Mouse (Mus musculus) megakaryocyte progenitor cell, adult 5-6 weeks (primary cell): Measurements from ENCODE around the gene Mboat7. TPM values are rescaled to one million over a fixed set of nuclear protein-coding genes. Genes with fewer than 3 reads are reported as not detected.

ENCODE experiments used
- ATAC-seq: replicated peaks from 2 replicates; pipeline ENCODE4 v1.8.0; 2016; ENCODE audit warnings: mild to moderate bottlenecking, moderate TSS enrichment, inconsistent platforms; ENCODE audit not compliant: poor library complexity
- total RNA-seq, 2 experiments: library from RNA; stranded (forward) in 1 of 2; stranded (reverse) in 1 of 2; fragments of 157-497, 149-512 nt in 1 of 2; fragments of 200-1000 nt in 1 of 2; gene quantifications; 2 replicates each; pipeline versions ENCODE4 v1.2.3 to v1.2.4; 2015 to 2017

The Mboat7 gene
- total RNA-seq, 2 experiments from 2014 or later, result 19.0 to 49.1 TPM

DNA sequence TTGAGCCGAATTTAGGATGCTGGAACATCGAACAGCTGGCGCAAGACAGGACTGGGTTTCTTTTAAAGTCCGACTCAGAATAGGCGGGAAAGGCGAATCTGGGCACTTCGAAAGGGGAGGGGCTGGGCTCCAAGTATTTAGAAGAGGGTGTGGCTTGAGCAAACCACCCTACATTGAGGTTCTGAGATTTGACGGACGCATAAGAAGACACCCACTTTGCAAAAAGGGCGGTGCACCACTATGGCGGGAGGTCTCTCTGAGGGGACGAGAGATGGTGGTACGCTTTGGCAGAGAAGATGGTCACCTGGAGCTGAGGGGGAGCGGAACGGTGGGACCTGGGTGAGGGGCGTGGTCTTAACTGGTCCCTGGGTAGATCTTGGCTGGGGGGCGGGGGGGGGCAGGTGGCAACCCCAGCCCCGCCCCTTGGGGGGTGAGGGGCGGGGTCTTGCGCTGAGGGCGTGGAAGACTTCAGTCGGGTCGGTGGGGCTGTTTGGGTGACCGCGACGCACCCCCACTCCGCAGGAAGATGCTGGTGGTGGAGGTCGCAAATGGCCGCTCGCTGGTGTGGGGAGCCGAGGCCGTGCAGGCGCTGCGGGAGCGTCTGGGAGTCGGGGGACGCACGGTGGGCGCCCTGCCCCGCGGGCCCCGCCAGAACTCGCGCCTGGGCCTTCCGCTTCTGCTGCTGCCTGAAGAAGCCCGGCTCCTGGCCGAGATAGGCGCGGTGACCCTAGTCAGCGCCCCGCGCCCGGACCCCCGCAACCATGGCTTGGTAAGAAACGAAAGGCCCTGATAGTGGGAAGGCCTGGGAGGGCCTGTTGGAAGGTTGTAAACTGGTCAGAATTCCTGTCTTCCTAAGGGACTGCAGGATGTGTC is 989 bp upstream of the Mboat7 start:
- ATAC-seq, result peak; percentile 27

DNA sequence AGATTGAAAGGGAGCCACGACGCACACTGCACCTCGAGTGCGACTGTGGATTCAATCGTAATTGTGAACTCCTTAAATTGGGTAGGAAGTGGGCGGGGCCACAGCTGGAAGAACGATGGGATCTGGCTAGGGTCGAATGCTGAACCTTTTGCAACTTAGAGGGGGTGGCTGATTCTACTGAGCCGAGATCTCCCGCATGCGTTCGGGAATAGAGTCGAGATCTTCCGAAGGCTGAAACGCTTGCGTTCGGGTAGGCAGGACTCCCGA is 419 bp upstream of the Mboat7 start:
- ATAC-seq, result no peak

DNA sequence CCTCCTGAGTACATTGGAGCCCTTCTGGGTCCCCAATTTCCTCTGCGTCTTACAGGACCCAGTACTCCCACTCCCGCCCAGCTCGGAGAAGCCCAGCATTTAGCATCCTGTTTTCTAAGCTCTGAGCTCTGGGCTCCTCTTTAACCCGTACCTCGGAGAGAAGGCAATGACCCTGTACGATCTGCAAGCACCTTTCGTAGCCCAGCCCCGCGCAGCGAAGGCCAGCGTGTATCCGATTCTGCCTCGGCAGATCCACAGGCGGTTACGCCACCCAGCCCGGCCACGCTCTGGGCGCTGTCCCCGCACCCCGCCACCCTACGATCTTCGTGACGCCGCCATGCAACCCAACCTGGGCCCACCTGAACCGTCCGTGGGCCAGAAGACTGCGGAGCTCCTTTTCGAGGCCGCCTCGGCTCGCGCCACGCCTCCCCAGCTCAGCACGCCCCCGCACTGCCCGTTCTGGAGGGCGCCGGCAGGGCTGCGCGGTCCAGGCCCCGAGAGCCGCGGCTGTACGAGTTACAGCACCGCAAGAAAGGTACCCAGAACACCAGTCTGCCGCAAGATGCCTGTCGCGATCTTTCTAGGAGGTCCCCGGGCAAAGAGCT is 839 bp downstream of the Mboat7 start, which contains the start of gene Tsen34:
Tsen34 (plus strand) TSS at position 482 of the 605 bp plus-strand sequence.
- ATAC-seq, result no peak

- ATAC-seq, result no peak
Measured at GRCm38 (mm10) chr7:3691919-3692318, 1.4 kb downstream of the Mboat7 start.

- no peak for ATAC-seq
Measured at GRCm38 (mm10) chr7:3685400-3686187, 7.7 kb downstream of the Mboat7 start.

DNA sequence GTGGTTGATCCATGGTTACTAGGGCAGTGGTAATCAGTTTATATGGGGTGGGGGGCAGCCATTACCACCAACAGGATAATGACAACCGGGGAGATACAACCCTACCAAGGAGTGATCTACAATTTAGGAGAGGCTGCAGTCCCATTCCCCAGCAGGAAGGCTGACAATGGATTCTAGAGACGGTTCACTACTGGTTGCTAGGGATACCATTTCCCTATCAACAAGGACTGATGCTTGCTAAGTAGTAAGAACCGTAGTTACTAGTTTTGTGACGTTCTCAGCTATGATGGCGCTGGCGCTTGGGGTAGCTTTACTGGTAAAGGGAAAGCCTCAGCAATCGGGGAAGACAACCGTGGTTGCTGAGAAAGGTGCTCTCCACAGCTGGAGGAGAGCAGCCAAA is 8.6 kb downstream of the Mboat7 start:
- ATAC-seq, result no peak

DNA sequence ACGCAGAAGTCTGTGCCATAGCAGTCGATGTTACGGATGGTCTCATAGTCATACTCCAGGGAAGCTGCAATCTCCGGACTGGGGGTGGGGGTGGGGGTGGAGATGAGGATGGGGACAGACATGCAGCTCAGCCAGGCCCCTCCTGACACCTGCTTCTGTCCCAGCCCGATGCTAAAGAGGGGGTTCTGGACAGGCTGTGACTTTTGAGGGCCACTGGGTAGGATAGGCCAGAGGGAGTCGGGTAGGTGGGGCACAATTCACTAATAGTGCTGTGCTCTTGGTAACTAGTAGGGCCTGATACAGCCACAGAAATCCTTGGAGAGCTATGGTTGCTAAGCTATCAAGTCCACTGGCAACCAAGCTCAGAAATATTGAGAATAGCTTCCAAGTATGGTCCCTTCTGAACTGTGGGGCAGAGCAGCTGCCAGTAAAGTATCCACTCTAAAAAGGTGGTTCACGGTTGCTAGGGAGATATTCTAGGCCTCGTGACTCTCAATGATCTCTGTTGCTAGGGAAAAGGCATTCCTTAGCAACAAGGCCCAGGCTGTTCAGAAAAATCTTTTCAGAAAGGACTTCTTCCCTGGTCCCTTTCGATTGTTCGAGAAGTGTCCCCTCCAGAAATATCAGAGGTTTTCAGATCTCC is 9.3 kb downstream of the Mboat7 start:
- ATAC-seq, result no peak

DNA sequence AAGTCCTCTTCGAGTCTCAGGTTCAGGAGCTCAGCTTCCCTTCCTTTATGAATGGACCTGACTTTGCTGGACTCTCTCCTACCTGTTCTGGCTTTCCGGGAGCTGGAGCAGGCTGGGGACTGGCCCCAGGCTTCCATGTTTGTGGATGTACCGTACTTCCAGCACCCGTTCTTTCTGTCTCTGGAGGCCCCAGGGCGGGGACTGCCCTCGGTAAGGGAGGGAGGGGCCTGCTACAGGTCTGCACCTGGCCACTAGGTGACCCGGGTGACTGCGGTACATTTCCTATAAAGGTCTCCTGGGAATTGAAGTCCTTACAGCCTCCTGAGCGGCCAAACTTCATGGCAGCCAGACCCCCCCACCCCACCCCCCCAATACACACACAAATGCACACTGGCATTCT is 16.0 kb downstream of the Mboat7 start, which contains the start of gene Tmc4:
Tmc4 (minus strand) TSS at position 212 of the 400 bp plus-strand sequence.
- no peak for ATAC-seq

- no peak for ATAC-seq
Measured at GRCm38 (mm10) chr7:3676371-3676770, 17.0 kb downstream of the Mboat7 start.

DNA sequence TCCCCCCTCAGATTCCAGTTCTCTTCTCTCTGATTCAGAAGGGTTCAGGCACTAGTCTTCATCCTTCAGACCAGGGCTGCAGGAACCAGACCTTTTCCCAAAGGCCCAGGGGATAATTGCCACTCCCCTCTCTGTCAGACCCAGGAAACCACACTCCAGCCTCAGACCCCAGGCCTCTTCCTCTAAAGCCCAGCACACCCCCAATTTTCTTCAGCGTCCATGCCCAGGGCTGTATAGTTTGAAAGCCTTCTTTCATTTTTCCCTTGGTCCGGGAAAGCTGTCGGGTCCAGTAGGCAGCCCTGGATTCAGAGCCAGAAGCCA is 18.1 kb downstream of the Mboat7 start:
- 0 out of 2 replicates have a peak, but pooled peaks have one; percentile 4 for ATAC-seq

DNA sequence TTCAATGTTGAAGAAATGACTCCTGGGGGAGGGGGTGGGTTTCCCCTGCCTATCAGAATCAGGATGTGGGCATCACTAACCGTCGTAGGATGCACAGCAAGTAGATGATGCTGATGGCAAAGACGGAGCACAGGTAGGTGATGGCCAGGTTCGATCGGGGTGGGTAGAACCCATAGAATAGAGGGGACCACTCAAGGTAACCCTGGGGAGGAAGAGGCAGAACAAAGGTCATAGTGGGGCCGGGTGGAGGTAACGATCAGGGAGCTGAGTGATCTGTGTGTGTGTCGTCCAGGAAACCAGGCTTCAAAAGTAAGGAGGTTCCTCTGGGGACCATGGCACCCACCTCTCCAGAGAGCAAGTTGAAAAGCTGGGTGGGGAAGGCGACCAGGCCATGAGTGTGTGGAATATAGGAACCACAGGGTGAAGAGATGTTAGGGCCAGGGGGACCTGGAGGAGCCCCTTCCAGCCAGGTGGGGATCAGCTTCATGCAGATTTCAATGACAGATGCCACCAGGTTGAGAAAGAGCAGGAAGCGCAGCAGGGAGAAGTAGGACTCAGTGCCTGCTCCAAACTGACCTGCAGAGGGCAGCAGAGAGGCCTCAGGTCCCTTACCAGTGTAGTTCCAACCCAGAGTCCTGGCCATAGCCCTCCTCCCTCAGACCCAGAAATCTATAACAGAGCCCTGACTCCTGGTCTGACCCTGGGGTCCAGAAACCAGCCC is 18.7 kb downstream of the Mboat7 start:
- ATAC-seq, result peak; percentile 99

DNA sequence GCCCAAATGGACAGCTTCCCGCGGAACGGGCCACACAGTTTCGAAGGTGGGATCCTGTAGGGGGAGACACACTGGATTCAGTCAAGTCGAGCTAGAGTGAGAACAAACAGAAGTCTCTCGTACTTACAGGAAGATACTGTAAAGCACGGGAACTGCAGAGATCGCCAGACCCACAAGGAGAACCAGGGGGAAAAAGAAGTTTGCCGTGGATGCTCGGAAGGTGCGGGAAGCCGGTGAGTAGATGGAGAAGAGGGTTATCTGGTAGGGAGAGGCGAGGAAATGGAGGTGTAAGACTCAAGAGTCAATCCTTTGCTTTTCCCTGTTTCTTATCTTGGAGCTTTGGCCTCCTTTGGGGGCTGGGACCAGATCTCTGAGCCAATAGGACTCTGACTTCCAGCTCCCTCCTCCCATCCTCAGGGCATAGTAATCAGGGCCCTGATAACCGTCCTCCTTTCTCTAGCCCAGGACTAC is 26.4 kb downstream of the Mboat7 start:
- peak; percentile 18 for ATAC-seq

DNA sequence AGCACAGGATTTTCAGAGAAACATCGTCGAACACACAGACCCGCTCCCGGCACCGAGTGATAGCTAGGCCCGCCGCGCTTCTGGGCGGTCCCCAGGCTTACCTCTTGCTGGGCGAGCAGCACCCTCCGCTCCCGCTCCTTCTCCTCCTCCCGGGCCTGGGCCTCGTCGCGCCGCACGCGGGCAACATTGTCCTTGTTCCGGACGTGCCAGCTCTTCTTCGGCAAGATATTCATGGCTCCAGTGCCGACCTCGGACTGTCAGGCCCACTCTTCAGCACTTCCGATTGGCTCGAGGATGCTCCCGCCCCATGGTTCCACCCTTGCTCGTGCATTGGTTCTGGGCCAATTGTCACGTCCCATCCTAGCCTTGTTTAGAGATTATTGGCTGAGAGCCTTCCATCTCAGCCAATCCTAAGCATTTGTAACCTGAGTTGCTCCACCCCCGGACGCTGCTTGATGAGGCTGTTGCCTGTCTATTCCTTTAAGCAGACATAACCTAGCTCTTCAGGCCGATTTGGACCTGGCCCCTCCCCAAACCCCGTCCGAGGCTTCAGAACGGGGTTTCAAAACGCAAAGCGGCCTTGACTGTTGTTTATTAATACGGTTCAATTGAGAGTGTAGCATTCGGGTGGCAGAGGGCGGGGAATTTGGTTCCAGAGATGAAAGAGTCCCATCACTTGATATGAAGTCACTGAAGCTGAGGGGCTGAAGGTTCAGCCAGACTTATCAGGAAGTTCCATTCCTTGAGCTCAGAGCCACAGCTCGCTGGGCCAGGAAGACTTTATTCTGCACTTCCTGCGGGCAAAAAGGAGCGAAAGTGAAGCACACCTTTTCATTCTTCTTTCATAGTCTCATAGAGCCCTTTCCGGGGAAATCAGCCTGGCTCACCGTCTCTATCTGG is 27.9 kb downstream of the Mboat7 start, which contains the start of gene Leng1:
Leng1 (minus strand) TSS at position 626 of the 900 bp plus-strand sequence.
- peak; percentile 90 for ATAC-seq

GRCm38 (mm10) chr7:3664524-3665214 is 28.7 kb downstream of the Mboat7 start:
- no peak for ATAC-seq

- no peak for ATAC-seq
Measured at GRCm38 (mm10) chr7:3658578-3658977, 34.7 kb downstream of the Mboat7 start.

GRCm38 (mm10) chr7:3656966-3657365 is 36.4 kb downstream of the Mboat7 start:
- ATAC-seq, result no peak

GRCm38 (mm10) chr7:3646641-3647040 is 46.7 kb downstream of the Mboat7 start:
- no peak for ATAC-seq

DNA sequence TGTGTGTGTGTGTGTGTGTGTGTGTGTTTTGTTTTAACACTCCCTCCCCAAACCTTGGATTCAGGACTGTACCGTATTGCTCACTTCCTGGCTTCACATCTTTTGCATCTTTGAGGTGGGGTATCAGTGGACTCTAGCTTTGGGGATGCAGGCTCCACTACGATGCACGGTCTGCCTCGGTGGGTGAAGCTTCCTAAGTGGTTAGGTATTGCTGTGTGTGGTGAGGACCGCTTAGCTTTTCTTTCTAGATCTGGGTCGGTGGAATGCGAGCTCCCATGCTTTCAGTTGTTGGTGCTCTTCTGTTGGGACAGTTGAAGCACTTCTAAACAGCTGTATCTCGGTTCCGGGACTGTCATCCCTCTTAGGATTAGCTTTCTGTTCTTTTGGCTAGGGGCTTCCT is 47.1 kb downstream of the Mboat7 start:
- ATAC-seq, result no peak
